ENCODE assay signal across 8 mouse cellular contexts in genomic region chr11:119036934-119037779, GRCm38 (mm10). TPM values are rescaled to one million over a fixed set of nuclear protein-coding genes. Genes with fewer than 3 reads are reported as not detected.
DNase-seq lines count a peak whose midpoint lies in the region; ATAC-seq and TF ChIP-seq lines count a peak whose summit lies in the region.

No protein-coding gene starts in this region.

- H3K9me3 ChIP-seq in heart, embryonic 15.5 days (replicated peaks), result no peaks in the 10 kb centered on the region
- H3K9me3 ChIP-seq in liver, embryonic 13.5 days (replicated peaks), result no peaks in the 10 kb centered on the region
- H3K9me3 ChIP-seq in stomach, embryonic 14.5 days (ENCODE audit: control insufficient read depth, low read depth, low read length), result no peaks in the 10 kb centered on the region

- peak overlapping the region; percentile 97 for H3K4me2 ChIP-seq in heart, embryonic 15.5 days
- peak overlapping the region; percentile 63 for H3K4me2 ChIP-seq in liver, embryonic 13.5 days
- peak overlapping the region; percentile 76 for H3K4me2 ChIP-seq in stomach, embryonic 14.5 days (replicated peaks; ENCODE audit: low read depth, low read length)

- H3K4me1 ChIP-seq in kidney, adult 2 months (ENCODE audit: control insufficient read depth, insufficient read depth, low read length), result peaks cover 11% of the 10 kb centered on the region; the same call in 1 of the 2 replicates
- peaks cover 62% of the 10 kb centered on the region for H3K4me1 ChIP-seq in heart, embryonic 15.5 days (replicated peaks)
- peaks cover 42% of the 10 kb centered on the region for H3K4me1 ChIP-seq in liver, embryonic 13.5 days (replicated peaks)
- H3K4me1 ChIP-seq in stomach, embryonic 14.5 days (ENCODE audit: control insufficient read depth, insufficient read depth, low read length), result peaks cover 36% of the 10 kb centered on the region

- no peak for ATAC-seq in heart, embryonic 15.5 days (replicated peaks; ENCODE audit: insufficient number of reproducible peaks, insufficient read depth, low FRiP score, low read depth)
- no peak for ATAC-seq in liver, embryonic 13.5 days (ENCODE audit: low read depth)
- no peak for ATAC-seq in stomach, embryonic 14.5 days (ENCODE audit: insufficient number of reproducible peaks, insufficient read depth, low FRiP score, low read depth)

- DNase-seq in kidney, adult 2 months, result no peak
- DNase-seq in kidney, adult 9 months, result no peak
- peak; percentile 51 to 53 for DNase-seq in cerebellum, postnatal 36 days
- no peak for DNase-seq in liver, embryonic 13.5 days
- DNase-seq in yolk sac, embryonic 10.5 days (ENCODE audit: low spot score), result no peak
- DNase-seq in spleen, adult 12 weeks (ENCODE audit: low spot score), result no peak

- peak overlapping the region; percentile 65 for H3K9ac ChIP-seq in heart, embryonic 15.5 days
- H3K9ac ChIP-seq in liver, embryonic 13.5 days, result peak overlapping the region; percentile 33; the same call in 1 of the 2 replicates
- 0 out of 2 replicates have a peak overlapping the region, but pooled peaks have one; percentile 22 for H3K9ac ChIP-seq in stomach, embryonic 14.5 days (replicated peaks; ENCODE audit: low read depth, low read length)

- no peaks in the 10 kb centered on the region; the same call in 1 of the 2 replicates for H3K27me3 ChIP-seq in kidney, adult 2 months (replicated peaks; ENCODE audit: control insufficient read depth, insufficient read depth, low read length)
- peaks cover 69% of the 10 kb centered on the region for H3K27me3 ChIP-seq in heart, embryonic 15.5 days
- H3K27me3 ChIP-seq in liver, embryonic 13.5 days, result peaks cover 94% of the 10 kb centered on the region
- H3K27me3 ChIP-seq in stomach, embryonic 14.5 days (ENCODE audit: control insufficient read depth, insufficient read depth, low read length), result peaks cover 24% of the 10 kb centered on the region

- no peak overlapping the region for H3K27ac ChIP-seq in kidney, adult 2 months (ENCODE audit: insufficient read depth, low read depth, low read length)
- no peak overlapping the region for H3K27ac ChIP-seq in heart, embryonic 15.5 days
- no peak overlapping the region for H3K27ac ChIP-seq in liver, embryonic 13.5 days
- no peak overlapping the region for H3K27ac ChIP-seq in stomach, embryonic 14.5 days (ENCODE audit: low read length)

- no peaks in the 10 kb centered on the region for H3K36me3 ChIP-seq in kidney, adult 2 months (ENCODE audit: control insufficient read depth, insufficient read depth, low read length)
- H3K36me3 ChIP-seq in heart, embryonic 15.5 days, result peaks cover 8% of the 10 kb centered on the region
- peaks cover 6% of the 10 kb centered on the region for H3K36me3 ChIP-seq in liver, embryonic 13.5 days
- H3K36me3 ChIP-seq in stomach, embryonic 14.5 days (ENCODE audit: control insufficient read depth, insufficient read depth, low read length), result peaks cover 4% of the 10 kb centered on the region; the same call in 1 of the 2 replicates

- no peak for TF ChIP-seq CTCF in kidney, adult 2 months (conservative IDR thresholded peaks at IDR 0.05; ENCODE audit: insufficient read depth, insufficient read length, low read depth, low read length)

- TF ChIP-seq POLR2A in kidney, adult 2 months (IDR thresholded peaks at IDR 0.05; ENCODE audit: low read depth, low read length), result no peak

- WGBS in kidney, adult 2 months, result 25% methylated on average over 57 of the region's 57 CpGs
- WGBS in heart, embryonic 15.5 days, result 5% methylated on average over 57 of the region's 57 CpGs
- WGBS in liver, embryonic 13.5 days (ENCODE audit: insufficient replicate concordance), result 2% methylated on average over 57 of the region's 57 CpGs
- 3% methylated on average over 57 of the region's 57 CpGs for WGBS in stomach, embryonic 14.5 days

- peak overlapping the region; percentile 34; the same call in 1 of the 2 replicates for H3K4me3 ChIP-seq in kidney, adult 2 months (ENCODE audit: insufficient read depth, low read depth, low read length)
- H3K4me3 ChIP-seq in heart, embryonic 15.5 days, result peak overlapping the region; percentile 62
- H3K4me3 ChIP-seq in liver, embryonic 13.5 days (replicated peaks), result peak overlapping the region; percentile 49
- peak overlapping the region; percentile 42 for H3K4me3 ChIP-seq in stomach, embryonic 14.5 days (ENCODE audit: low read depth, low read length)

RNA-seq across cellular contexts. Expression of gene Cbx8, which starts 3.6 kb away (rescaled TPM):
- polyA plus RNA-seq in kidney, adult 2 months (2012; rRNA removed), result 2.1 and 2.7 TPM in 2 replicates
- polyA plus RNA-seq in heart, embryonic 15.5 days (2015; fragmentation: Nextera tagmentation; extraction: Ambion mirVana), result 7.5 and 9.5 TPM in 2 replicates
- 2.4 and 2.8 TPM in 2 replicates for polyA plus RNA-seq in liver, embryonic 13.5 days (2015; fragmentation: Nextera tagmentation; extraction: Ambion mirVana)
- polyA plus RNA-seq in stomach, embryonic 14.5 days (2014; fragmentation: Nextera tagmentation; extraction: Ambion mirVana), result 6.2 and 8.5 TPM in 2 replicates

RNA-seq across cellular contexts. Expression of gene Cbx2, which starts 14.4 kb away (rescaled TPM):
- 3.5 and 3.9 TPM in 2 replicates for polyA plus RNA-seq in kidney, adult 2 months (2012; rRNA removed)
- 11.6 and 18.0 TPM in 2 replicates for polyA plus RNA-seq in heart, embryonic 15.5 days (2015; fragmentation: Nextera tagmentation; extraction: Ambion mirVana)
- 3.8 and 4.1 TPM in 2 replicates for polyA plus RNA-seq in liver, embryonic 13.5 days (2015; fragmentation: Nextera tagmentation; extraction: Ambion mirVana)
- 24.9 and 25.9 TPM in 2 replicates for polyA plus RNA-seq in stomach, embryonic 14.5 days (2014; fragmentation: Nextera tagmentation; extraction: Ambion mirVana)

RNA-seq across cellular contexts. Expression of gene Cbx4, which starts 48.9 kb away (rescaled TPM):
- 9.3 and 10.6 TPM in 2 replicates for polyA plus RNA-seq in kidney, adult 2 months (2012; rRNA removed)
- polyA plus RNA-seq in heart, embryonic 15.5 days (2015; fragmentation: Nextera tagmentation; extraction: Ambion mirVana), result 9.3 and 11.6 TPM in 2 replicates
- polyA plus RNA-seq in liver, embryonic 13.5 days (2015; fragmentation: Nextera tagmentation; extraction: Ambion mirVana), result 2.0 and 2.4 TPM in 2 replicates
- 7.0 and 8.2 TPM in 2 replicates for polyA plus RNA-seq in stomach, embryonic 14.5 days (2014; fragmentation: Nextera tagmentation; extraction: Ambion mirVana)

RNA-seq across cellular contexts. Expression of gene Enpp7, which starts 49.2 kb away (rescaled TPM):
- not detected in 2 replicates for polyA plus RNA-seq in kidney, adult 2 months (2012; rRNA removed)
- polyA plus RNA-seq in heart, embryonic 15.5 days (2015; fragmentation: Nextera tagmentation; extraction: Ambion mirVana), result not detected in 2 replicates
- polyA plus RNA-seq in liver, embryonic 13.5 days (2015; fragmentation: Nextera tagmentation; extraction: Ambion mirVana), result not detected in 2 replicates
- not detected in 2 replicates for polyA plus RNA-seq in stomach, embryonic 14.5 days (2014; fragmentation: Nextera tagmentation; extraction: Ambion mirVana)

Comparison
In these comparisons a context has a peak if more than half of its experiments do, and no peak if none do; other contexts are left out.
1. DNase-seq: peak in cerebellum, postnatal 36 days (2 of 2); none in kidney, adult 2 months (single experiment), kidney, adult 9 months (single experiment), liver, embryonic 13.5 days (single experiment), yolk sac, embryonic 10.5 days (single experiment) and spleen, adult 12 weeks (single experiment).
2. Peak in every context shown above with its lines, with median percentiles within 50 percentile points of each other: H3K4me3 ChIP-seq, H3K4me2 ChIP-seq and H3K9ac ChIP-seq.